Mouse (Mus musculus) E14TG2a.4 (cell line): ENCODE measurements around the gene Olfr1489.

Source experiments
- CTCF ChIP-seq: conservative IDR thresholded peaks from 2 replicates; pipeline ENCODE4 v1.5.1; 2014; ENCODE audit warnings: low read length
- POU5F1 ChIP-seq: IDR thresholded peaks from 2 replicates; pipeline ENCODE4 v1.6.1; 2014; ENCODE audit warnings: low read length, borderline replicate concordance

- TF ChIP-seq CTCF = no peak
- no peak for TF ChIP-seq POU5F1
Observed at GRCm38 (mm10) chr19:13583211-13583610, 48.2 kb upstream of the Olfr1489 start, which contains the start of gene Olfr1484.
